Mouse (Mus musculus) forebrain, embryonic 11.5 days (tissue): ENCODE results near the gene Agap3. TPM values are rescaled to one million over a fixed set of nuclear protein-coding genes. Genes with fewer than 3 reads are reported as not detected.

Experiments
- ATAC-seq: fragments of 200-750 bp; cut with Nextera tagmentation; replicated peaks from 2 replicates; pipeline ENCODE4 v1.8.0; 2017; ENCODE audit warnings: moderate TSS enrichment; ENCODE audit not compliant: low FRiP score
- DNase-seq: peaks from one replicate; pipeline ENCODE4 v3.0.0-alpha.2; 2017; ENCODE audit warnings: low spot score
- H3K27ac ChIP-seq: fragments of 300-500 bp; sonication (generic); 2 replicates; pipeline ENCODE4 v1.5.1; 2014; ENCODE audit warnings: low read depth, low read length
- H3K27me3 ChIP-seq: fragments of 300-500 bp; sonication (generic); 2 replicates; pipeline ENCODE4 v1.6.1; 2014; ENCODE audit warnings: mild to moderate bottlenecking, low read length, mixed read lengths; ENCODE audit not compliant: control insufficient read depth, insufficient read depth
- H3K36me3 ChIP-seq: fragments of 300-500 bp; sonication (generic); 2 replicates; pipeline ENCODE4 v1.6.1; 2014; ENCODE audit warnings: mild to moderate bottlenecking, low read length, moderate library complexity, mixed read lengths; ENCODE audit not compliant: control insufficient read depth, insufficient read depth
- H3K4me1 ChIP-seq: fragments of 300-500 bp; sonication (generic); replicated peaks from 2 replicates; pipeline ENCODE4 v1.6.1; 2014; ENCODE audit warnings: low read length, mixed read lengths; ENCODE audit not compliant: control insufficient read depth, insufficient read depth
- H3K4me2 ChIP-seq: fragments of 300-500 bp; sonication (generic); 2 replicates; pipeline ENCODE4 v1.6.1; 2014; ENCODE audit warnings: low read depth, mild to moderate bottlenecking, low read length, moderate library complexity, mixed read lengths; ENCODE audit not compliant: severe bottlenecking
- H3K4me3 ChIP-seq: fragments of 300-500 bp; sonication (generic); 2 replicates; pipeline ENCODE4 v1.5.1; 2014; ENCODE audit warnings: low read depth, low read length
- H3K9ac ChIP-seq: fragments of 300-500 bp; sonication (generic); 2 replicates; pipeline ENCODE4 v1.6.1; 2014; ENCODE audit warnings: low read length
- H3K9me3 ChIP-seq: fragments of 300-500 bp; sonication (generic); 2 replicates; pipeline ENCODE4 v1.6.1; 2016; ENCODE audit warnings: low read length, mixed read lengths; ENCODE audit not compliant: control insufficient read depth
- WGBS: fragments of 180-500 bp; shearing (Covaris S2); extraction: QIAGEN DNeasy Blood & Tissue Kit; methylation state at CpG from one replicate; pipeline ENCODE4 v1.1.7; 2014; 5-methylcytosine and 5-hydroxymethylcytosine counted together
- polyA plus RNA-seq: library from polyadenylated mRNA; unstranded; fragments of >200 nt; fragmentation: Nextera tagmentation; extraction: Ambion mirVana; gene quantifications from 2 replicates; pipeline ENCODE4 v1.2.1, GENCODE M21; 2014

Gene Agap3
- polyA plus RNA-seq, 1 experiment from 2014 or later: 52.7 TPM

DNA sequence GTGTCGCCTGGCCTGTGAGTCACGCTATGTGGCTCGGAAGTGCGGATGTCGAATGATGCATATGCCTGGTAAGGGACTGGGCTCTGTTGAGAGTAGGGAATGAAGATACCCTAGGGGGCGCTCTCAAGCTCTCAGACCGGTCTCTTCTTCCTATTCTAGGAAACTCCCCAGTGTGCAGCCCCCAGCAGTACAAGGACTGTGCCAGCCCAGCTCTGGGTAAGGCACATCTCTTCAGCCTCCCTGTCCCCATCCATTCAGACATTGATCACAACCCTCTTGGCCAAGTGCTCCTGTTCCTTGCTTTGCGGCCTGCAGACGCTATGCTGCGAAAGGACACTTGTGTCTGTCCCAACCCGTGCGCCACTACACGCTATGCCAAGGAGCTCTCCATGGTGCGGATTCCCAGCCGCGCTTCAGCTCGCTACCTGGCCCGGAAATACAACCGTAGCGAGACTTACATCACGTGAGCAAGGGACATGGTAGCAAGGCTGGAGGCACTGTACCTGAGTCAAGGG is 35.7 kb upstream of the Agap3 start:
- Histone ChIP-seq H3K9me3 (no peaks in the 10 kb centered on the region), H3K27me3 (no peaks in the 10 kb centered on the region), H3K36me3 (no peaks in the 10 kb centered on the region), H3K27ac (no peak overlapping the region), H3K4me1 (no peaks in the 10 kb centered on the region; the same call in 1 of the 2 replicates), H3K4me3 (no peak overlapping the region), H3K9ac (no peak overlapping the region), H3K4me2 (no peak overlapping the region)
- ATAC-seq (peak; percentile 76), DNase-seq (peak; percentile 79)
- WGBS: 3% methylated on average over 21 of the region's 21 CpGs

- H3K4me1 ChIP-seq: peaks cover 3% of the 10 kb centered on the region; the same call in 1 of the 2 replicates
- no peaks in the 10 kb centered on the region for H3K9me3 ChIP-seq
- no peak for DNase-seq
- H3K4me3 ChIP-seq: no peak overlapping the region
- H3K27ac ChIP-seq: no peak overlapping the region
- no peaks in the 10 kb centered on the region for H3K36me3 ChIP-seq
- H3K4me2 ChIP-seq: no peak overlapping the region
- no peak for ATAC-seq
- no peaks in the 10 kb centered on the region for H3K27me3 ChIP-seq
- no peak overlapping the region for H3K9ac ChIP-seq
- WGBS: 93% methylated on average over 10 of the region's 10 CpGs
Observed at GRCm38 (mm10) chr5:24417587-24417986, 34.4 kb upstream of the Agap3 start.

- H3K27ac ChIP-seq: no peak overlapping the region
- H3K4me2 ChIP-seq: no peak overlapping the region
- H3K9me3 ChIP-seq: no peaks in the 10 kb centered on the region
- WGBS: 86% methylated on average over 9 of the region's 9 CpGs
- H3K9ac ChIP-seq: no peak overlapping the region
- DNase-seq: no peak
- H3K27me3 ChIP-seq: no peaks in the 10 kb centered on the region
- H3K36me3 ChIP-seq: no peaks in the 10 kb centered on the region
- ATAC-seq: no peak
- H3K4me3 ChIP-seq: no peak overlapping the region
- peaks cover 10% of the 10 kb centered on the region; the same call in 1 of the 2 replicates for H3K4me1 ChIP-seq
Observed at GRCm38 (mm10) chr5:24420381-24420780, 31.6 kb upstream of the Agap3 start.

DNA sequence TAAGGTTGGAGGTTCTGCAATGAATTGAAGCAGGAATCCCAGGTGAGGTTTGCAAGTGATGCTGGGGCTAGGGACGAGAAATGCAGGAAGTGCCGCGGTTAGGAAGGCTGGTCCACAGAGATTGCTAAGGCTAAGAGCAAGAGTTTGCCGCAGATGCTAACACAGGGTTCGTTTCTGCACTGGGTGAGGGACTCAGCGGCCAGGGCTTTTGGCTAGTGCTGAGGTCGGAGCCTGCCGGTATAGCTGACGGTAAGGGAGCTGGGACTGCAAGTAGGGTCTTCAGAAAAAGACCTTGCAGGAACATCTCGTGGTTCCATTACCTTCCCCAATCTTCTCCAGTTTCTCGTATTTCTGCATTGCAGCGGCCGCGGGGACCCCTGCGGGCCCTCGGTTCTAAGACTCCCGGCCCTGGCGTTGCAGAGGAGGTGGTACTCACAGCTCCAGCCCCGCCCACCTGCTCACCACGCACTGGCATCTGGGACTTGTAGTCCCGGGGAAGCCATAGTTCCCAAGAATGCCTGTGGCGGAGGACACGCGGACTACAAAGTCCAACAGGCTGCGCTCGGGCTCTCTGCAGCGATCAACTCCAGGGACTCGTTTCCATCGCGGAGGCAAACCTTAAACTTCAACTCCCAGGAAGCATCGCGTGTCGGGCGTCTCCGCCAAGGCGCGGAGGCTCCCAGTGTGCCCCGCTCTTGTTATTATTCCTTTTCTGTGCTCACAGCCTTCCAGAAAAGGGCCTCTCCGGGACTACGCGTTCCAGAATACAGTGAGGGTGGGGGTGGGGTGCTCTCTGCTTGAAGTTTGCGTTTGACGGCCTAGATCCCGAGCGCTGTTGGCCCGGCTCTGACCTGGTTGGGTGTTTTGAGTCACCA is 28.6 kb upstream of the Agap3 start, which contains the start of the genes Cdk5 and Slc4a2:
Gene Cdk5 (minus strand): TSS at position 402 of the 875 bp plus-strand sequence.
Gene Slc4a2 (plus strand): TSS at position 709 of the 875 bp plus-strand sequence.
- no peaks in the 10 kb centered on the region for H3K9me3 ChIP-seq
- DNase-seq: peak; percentile 98
- H3K4me1 ChIP-seq: peaks cover 35% of the 10 kb centered on the region
- peak within 1 kb of the TSS; percentile 60 for H3K4me3 ChIP-seq
- no peaks in the 10 kb centered on the region for H3K36me3 ChIP-seq
- WGBS: under 1% methylated on average over 46 of the region's 46 CpGs
- H3K4me2 ChIP-seq: peak within 1 kb of the TSS; percentile 77
- peak; percentile 94 for ATAC-seq
- peak within 1 kb of the TSS; percentile 77 for H3K27ac ChIP-seq
- H3K9ac ChIP-seq: peak within 1 kb of the TSS; percentile 82
- peaks cover 2% of the 10 kb centered on the region; the same call in 1 of the 2 replicates for H3K27me3 ChIP-seq

GRCm38 (mm10) chr5:24424004-24424781 is 27.8 kb upstream of the Agap3 start:
- H3K9me3 ChIP-seq: no peaks in the 10 kb centered on the region
- WGBS: 15% methylated on average over 21 of the region's 21 CpGs
- DNase-seq (peak; percentile 69), ATAC-seq (no peak)
- H3K4me1 ChIP-seq: peaks cover 38% of the 10 kb centered on the region
- H3K36me3 ChIP-seq: no peaks in the 10 kb centered on the region
- H3K27ac ChIP-seq: peak overlapping the region; percentile 77
- H3K9ac ChIP-seq: peak overlapping the region; percentile 77
- H3K4me2 ChIP-seq: peak overlapping the region; percentile 77
- H3K4me3 ChIP-seq: peak overlapping the region; percentile 60
- H3K27me3 ChIP-seq: peaks cover 2% of the 10 kb centered on the region; the same call in 1 of the 2 replicates

DNA sequence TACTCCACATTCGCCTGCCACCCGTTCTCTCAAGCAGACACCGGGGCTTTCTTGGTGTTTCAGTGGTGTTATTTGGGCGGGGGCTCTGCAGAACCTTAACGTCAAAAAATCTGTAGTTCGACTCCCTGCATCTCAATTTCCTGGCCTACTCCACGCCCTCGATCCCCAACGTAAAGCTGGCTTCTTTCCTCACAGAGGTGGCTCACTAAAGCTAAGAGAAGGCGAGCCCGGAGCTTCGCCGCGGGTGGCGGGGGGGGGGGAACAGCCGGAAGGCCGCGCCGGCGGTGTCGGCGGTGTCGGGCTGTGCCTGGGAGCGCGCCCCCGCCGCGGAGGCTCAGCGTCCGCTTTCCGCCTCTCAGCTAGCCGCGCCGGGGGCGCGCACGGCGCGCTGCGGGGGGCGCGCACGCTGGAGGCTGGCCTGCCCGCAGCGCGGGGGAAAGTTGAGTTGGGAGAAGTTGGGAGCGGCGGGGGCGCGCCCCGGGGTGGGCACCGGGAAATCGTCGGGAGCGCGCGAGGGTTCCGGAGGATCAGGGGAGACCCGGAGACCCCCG is 27.0 kb upstream of the Agap3 start:
- H3K27ac ChIP-seq: peak overlapping the region; percentile 21; the same call in 1 of the 2 replicates
- no peak for ATAC-seq
- peak overlapping the region; percentile 64 for H3K9ac ChIP-seq
- peak overlapping the region; percentile 60 for H3K4me3 ChIP-seq
- peaks cover 38% of the 10 kb centered on the region for H3K4me1 ChIP-seq
- no peaks in the 10 kb centered on the region for H3K9me3 ChIP-seq
- WGBS: under 1% methylated on average over 47 of the region's 60 CpGs
- peak overlapping the region; percentile 77 for H3K4me2 ChIP-seq
- peaks cover 2% of the 10 kb centered on the region; the same call in 1 of the 2 replicates for H3K27me3 ChIP-seq
- H3K36me3 ChIP-seq: no peaks in the 10 kb centered on the region; the same call in 1 of the 2 replicates
- DNase-seq: peak; percentile 91

DNA sequence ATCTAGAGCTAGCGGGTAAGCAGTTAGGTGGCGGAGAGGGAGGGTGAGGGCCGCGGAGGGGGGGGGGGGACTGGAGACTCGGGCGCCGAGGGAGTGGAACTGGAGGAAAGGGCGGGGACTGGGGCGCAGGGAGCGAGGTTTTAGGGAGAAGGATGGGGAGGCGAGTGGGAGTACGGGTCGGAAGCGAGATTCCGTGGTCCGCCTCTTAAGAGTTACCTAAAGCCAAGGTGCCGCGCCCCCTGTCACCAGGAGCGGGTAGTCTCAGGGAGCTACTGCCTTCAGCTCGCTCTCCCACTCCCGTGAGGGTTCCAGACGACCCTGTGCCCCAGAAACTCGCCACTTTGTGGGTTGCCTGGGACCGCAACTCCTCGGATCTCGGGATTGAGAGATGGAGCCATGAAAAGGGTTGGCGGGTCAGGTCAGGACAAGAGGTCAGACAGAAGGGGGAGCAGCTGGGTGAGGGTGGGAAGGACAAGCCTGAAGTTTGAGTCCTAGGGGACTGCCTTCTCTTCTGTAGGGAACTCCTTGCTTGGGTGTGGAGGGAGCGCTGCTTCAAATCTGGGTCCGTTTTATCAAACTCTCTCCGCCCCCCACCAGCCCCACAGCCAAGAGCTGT is 26.4 kb upstream of the Agap3 start:
- ATAC-seq (0 out of 2 replicates have a peak, but pooled peaks have one; percentile 3), DNase-seq (no peak)
- Histone ChIP-seq H3K4me2 (peak overlapping the region; percentile 77), H3K9ac (peak overlapping the region; percentile 64), H3K4me3 (peak overlapping the region; percentile 60), H3K27me3 (peaks cover 2% of the 10 kb centered on the region; the same call in 1 of the 2 replicates), H3K9me3 (no peaks in the 10 kb centered on the region), H3K4me1 (peaks cover 38% of the 10 kb centered on the region), H3K27ac (peak overlapping the region; percentile 12; the same call in 1 of the 2 replicates), H3K36me3 (no peaks in the 10 kb centered on the region; the same call in 1 of the 2 replicates)
- WGBS: under 1% methylated on average over 28 of the region's 30 CpGs
